Mouse (Mus musculus) megakaryocyte, embryonic 14.5 days (primary cell): ENCODE data around the gene Dnajb9. TPM values are rescaled to one million over a fixed set of nuclear protein-coding genes. Genes with fewer than 3 reads are reported as not detected.
"Not testable (repeated sequence)": the region's sequence is repeated elsewhere in the genome, so short reads cannot be mapped to it uniquely, and the experiment has no call there.

Source experiments
- H3K27me3 ChIP-seq: replicated peaks from 2 replicates; pipeline ENCODE3; 2012; ENCODE audit warnings: inconsistent platforms
- H3K36me3 ChIP-seq: replicated peaks from 2 replicates; pipeline ENCODE3; 2012; ENCODE audit warnings: low read length, inconsistent platforms, mixed read lengths
- H3K4me1 ChIP-seq: 2 replicates; pipeline ENCODE4 v1.6.1; 2012; ENCODE audit warnings: inconsistent platforms
- H3K4me3 ChIP-seq: replicated peaks from 2 replicates; pipeline ENCODE3; 2012; ENCODE audit warnings: moderate library complexity, mild to moderate bottlenecking, inconsistent platforms
- H3K9me3 ChIP-seq: 2 replicates; pipeline ENCODE4 v1.6.1; 2012; ENCODE audit warnings: inconsistent platforms
- FLI1 ChIP-seq: IDR thresholded peaks from 2 replicates; pipeline ENCODE4 v1.6.1; 2012; ENCODE audit warnings: low read length, inconsistent platforms, mixed read lengths
- GATA1 ChIP-seq: IDR thresholded peaks from 3 replicates; pipeline ENCODE4 v1.6.1; 2012; ENCODE audit warnings: mixed read lengths, low read length, inconsistent platforms, borderline replicate concordance
- polyA plus RNA-seq: library from polyadenylated mRNA; stranded (reverse); fragments of >175 nt; gene quantifications from 2 replicates; pipeline ENCODE4 v1.2.3, GENCODE M21; 2012; ENCODE audit warnings: low replicate concordance; ENCODE audit not compliant: insufficient read depth

Gene Dnajb9
- polyA plus RNA-seq = 1.6 and 14.4 TPM in 2 replicates

DNA sequence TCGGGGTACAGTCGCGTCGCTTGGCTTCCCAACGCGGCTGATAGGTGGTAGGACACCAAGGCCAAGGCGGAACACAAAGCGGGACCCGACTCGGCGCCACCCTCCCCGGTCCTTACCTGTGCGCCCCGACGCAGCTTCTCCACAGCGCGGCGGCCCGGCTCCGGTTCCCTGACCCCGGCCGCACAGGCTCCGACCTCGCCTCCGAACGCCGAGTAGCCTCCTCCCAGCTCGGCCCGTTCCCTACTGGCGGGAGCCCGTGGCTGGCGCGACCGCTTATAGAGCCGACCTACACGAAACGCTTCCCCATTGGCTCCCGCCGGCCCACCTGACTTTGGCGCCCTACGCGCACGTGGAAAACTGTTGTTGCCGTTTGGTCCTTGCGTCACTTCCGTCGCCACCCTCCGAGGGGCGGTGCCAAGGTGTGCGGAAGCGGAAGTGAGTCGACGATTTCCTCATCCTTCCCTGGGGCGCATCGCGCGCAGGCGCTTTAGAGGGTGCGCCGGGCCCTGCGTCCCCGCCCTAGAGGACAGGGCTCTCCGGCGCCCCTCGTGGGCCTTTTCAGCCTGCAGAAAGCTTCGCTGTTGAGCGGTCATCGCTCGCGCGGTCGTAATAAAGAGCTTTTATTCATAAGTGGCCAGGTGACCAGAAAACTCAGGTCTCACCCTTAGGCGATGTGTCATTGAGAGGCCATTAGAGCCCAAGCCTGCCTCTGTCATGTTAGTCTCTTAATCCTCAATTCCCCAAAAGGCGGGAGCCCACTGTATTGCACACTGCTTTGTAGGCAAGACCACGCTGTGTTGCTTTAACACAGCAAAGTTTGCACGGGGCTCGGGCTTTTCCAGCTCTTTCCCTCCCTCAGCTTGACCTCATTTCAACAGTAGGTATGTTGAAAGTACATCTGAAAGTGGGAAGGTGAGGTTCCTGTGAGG lies at the start of gene Dnajb9:
Gene Dnajb9 (minus strand): TSS at position 503 of the 929 bp plus-strand sequence.
- Histone ChIP-seq H3K4me3 (peak within 1 kb of the TSS; percentile 99), H3K27me3 (peaks cover 3% of the 10 kb centered on the region), H3K36me3 (peaks cover 18% of the 10 kb centered on the region), H3K9me3 (no peaks in the 10 kb centered on the region; the same call in 1 of the 2 replicates), H3K4me1 (peaks cover 13% of the 10 kb centered on the region; the same call in 1 of the 2 replicates)
- no peak for TF ChIP-seq GATA1
- peak; percentile 82 for TF ChIP-seq FLI1

DNA sequence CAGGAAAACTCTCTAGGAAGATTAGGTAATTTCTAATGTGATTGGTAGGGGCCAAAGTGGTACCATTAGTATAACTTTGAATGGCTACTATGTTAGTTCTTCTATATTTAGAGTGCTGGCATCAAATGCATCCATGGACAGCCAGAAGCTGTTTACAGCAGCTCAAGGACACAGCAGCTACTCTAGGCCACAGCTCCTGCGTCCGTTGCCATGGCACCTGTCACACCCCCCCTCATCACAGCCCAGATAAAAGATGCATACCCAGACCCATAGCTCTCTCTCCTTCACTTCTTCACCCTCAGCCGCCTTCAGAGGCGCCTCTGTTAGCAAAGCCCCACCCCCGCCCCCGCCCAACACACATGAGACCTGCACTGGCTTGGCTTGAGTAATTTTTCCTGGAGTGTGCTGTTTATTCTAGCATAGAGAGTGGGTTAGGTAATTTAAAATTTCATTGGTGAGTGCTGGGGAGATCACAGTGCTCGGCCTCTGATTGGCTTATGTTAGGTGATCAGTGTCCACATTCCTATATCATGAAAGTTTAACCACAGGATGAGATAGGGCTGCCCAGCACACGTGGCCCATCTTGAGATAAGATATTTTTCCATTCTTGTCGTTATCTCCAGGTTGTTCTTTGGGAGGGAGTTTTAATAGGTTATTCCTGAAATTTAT lies 38.3 kb upstream of the Dnajb9 start:
- Histone ChIP-seq H3K36me3 (no peaks in the 10 kb centered on the region), H3K4me3 (no peak overlapping the region), H3K4me1 (peaks cover 4% of the 10 kb centered on the region), H3K9me3 (no peaks in the 10 kb centered on the region), H3K27me3 (peaks cover under 1% of the 10 kb centered on the region)
- no peak for TF ChIP-seq FLI1
- TF ChIP-seq GATA1 = no peak

DNA sequence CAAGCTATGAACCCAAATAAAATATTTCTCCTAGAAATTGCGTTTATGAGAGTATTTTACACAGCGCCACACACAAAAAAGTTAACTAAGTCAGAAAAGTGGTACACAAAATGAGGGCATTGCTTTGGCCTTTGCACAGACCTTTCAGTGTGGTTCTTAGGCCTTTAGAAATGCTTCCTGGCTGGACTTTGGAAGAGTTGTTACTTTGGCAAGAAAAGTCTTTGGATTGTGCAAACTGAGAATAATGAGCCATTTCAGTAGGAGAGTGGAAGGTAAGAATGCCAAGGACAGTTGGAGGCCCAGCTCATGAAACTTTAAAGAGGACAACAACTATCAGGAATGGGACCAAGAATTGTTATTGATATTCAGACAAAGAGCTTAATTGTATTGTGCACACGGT lies 35.6 kb upstream of the Dnajb9 start:
- Histone ChIP-seq H3K27me3 (peaks cover 2% of the 10 kb centered on the region), H3K36me3 (no peaks in the 10 kb centered on the region), H3K4me3 (no peak overlapping the region), H3K4me1 (peaks cover 4% of the 10 kb centered on the region), H3K9me3 (no peaks in the 10 kb centered on the region)
- TF ChIP-seq FLI1 = no peak
- TF ChIP-seq GATA1 = no peak

DNA sequence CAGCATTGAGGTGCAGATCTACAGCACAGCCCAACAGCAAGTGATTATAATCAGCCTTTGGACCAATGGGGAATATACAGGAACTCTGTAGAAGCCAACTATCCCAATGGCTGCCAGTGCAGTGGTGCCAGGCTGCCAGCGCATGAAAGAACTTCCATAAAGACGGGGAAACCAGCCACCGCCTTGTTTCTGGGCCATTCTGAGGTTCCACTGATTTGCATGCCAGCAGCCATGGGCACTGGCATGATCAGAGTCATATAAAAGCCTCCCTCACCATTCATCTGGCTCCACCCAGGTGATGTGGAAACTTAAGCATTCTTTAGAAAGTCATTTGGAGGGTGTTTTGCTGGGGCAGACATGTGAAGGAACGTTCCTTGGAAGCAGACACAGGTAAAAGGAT lies 32.3 kb upstream of the Dnajb9 start:
- H3K4me3 ChIP-seq = no peak overlapping the region
- peaks cover 4% of the 10 kb centered on the region for H3K4me1 ChIP-seq
- no peaks in the 10 kb centered on the region for H3K36me3 ChIP-seq
- H3K27me3 ChIP-seq = peaks cover 2% of the 10 kb centered on the region
- H3K9me3 ChIP-seq = no peaks in the 10 kb centered on the region
- no peak for TF ChIP-seq GATA1
- no peak for TF ChIP-seq FLI1

DNA sequence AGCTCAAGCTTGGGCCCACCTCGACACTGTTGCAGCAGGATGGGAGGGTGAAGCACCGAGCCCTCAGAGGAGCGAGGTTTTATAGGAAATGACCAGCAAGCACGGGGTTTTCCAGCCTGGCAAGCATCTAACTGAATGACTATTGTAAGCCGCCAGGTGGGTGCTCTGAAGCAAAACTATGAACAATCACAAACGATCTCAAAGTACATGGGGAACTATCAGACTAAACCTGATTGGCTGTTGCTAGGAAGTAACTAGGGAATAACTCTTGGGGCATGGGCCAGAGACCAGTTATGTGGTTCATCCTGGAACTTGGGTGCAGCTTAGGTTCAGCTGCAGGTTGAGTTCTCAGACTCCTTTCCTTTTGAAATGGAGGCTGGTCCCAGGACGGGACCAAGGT lies 31.0 kb upstream of the Dnajb9 start:
- Histone ChIP-seq H3K4me3 (no peak overlapping the region), H3K9me3 (no peaks in the 10 kb centered on the region), H3K27me3 (peaks cover 2% of the 10 kb centered on the region), H3K4me1 (no peaks in the 10 kb centered on the region), H3K36me3 (no peaks in the 10 kb centered on the region)
- TF ChIP-seq FLI1 = no peak
- no peak for TF ChIP-seq GATA1

DNA sequence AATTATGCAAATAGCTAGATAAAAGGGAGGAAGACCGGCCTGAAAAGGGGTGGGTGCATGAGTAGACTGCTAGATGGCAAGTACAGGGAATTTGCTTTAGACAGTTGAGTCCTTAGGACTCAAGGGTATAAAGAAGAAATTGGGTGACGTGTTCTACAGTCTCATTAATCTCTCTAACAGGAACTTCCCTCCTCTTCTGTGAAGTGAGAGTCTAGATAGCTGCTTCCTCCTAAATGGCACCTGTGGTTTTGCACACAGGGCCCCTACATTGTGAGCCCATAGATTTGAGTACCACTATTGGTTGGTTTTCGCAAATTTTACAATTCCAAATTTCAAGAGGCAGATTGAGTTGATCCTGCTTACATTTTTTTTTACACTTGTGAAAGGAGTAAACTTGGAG lies 14.5 kb upstream of the Dnajb9 start:
- H3K4me3 ChIP-seq = no peak overlapping the region
- H3K4me1 ChIP-seq = peaks cover 8% of the 10 kb centered on the region
- H3K27me3 ChIP-seq = peaks cover 4% of the 10 kb centered on the region
- no peaks in the 10 kb centered on the region for H3K9me3 ChIP-seq
- H3K36me3 ChIP-seq = no peaks in the 10 kb centered on the region
- TF ChIP-seq FLI1 = no peak
- TF ChIP-seq GATA1 = no peak

DNA sequence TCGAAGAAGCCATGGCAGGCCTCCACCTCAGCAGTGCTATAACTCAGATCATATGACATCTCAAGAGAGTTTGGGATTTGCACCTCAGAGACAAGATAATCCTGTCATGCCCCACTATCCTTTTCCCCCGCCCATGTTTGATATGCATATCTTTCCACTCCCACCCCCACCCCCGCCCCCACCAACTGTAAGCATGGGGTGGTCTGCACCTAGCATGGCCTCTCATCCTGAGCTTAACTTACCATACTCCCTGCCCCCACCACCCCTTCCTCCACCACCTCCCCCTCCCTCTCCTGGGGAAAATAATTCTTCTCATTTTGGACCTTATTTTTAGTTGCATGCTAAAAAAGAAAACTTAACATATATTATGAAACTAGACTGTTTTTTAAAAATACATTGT lies 12.9 kb upstream of the Dnajb9 start:
- no peaks in the 10 kb centered on the region for H3K9me3 ChIP-seq
- TF ChIP-seq FLI1 = no peak
- no peak for TF ChIP-seq GATA1
- no peak overlapping the region for H3K4me3 ChIP-seq
- no peaks in the 10 kb centered on the region for H3K36me3 ChIP-seq
- H3K27me3 ChIP-seq = peaks cover 4% of the 10 kb centered on the region
- H3K4me1 ChIP-seq = peaks cover 8% of the 10 kb centered on the region

DNA sequence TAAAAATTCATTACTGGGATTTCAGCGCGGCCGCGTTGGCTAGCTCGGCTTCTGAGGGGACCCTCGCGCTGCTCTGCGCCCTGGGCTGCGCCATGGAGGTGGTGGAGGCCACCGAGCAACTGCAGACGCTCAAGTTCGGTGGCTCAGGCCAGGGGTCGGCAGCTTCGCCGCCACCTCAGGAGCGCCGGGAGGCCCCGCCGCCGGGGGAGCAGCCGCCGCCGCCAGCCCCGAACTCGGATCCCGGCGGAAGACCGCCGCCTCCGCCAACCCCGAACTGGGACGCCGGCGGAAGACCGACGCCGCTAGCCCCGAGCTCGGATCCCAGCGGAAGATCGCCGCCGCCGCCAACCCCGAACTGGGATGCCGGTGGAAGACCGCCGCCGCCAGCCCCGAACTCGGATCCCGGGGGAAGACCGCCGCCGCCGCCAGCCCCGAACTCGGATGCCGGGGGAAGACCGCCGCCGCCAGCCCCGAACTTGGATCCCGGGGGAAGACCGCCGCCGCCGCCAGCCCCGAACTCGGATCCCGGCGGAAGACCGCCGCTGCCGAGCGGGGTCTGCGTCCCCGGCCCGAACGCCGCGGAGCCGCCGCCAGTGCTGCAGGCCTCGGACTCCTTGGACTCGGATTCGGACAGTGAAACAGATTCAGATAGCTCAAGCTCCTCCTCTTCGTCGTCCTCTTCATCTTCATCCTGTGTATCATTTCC lies 11.7 kb upstream of the Dnajb9 start:
- no peak for TF ChIP-seq FLI1
- no peak for TF ChIP-seq GATA1
- peaks cover 8% of the 10 kb centered on the region for H3K4me1 ChIP-seq
- H3K4me3 ChIP-seq = peak overlapping the region; percentile 90

DNA sequence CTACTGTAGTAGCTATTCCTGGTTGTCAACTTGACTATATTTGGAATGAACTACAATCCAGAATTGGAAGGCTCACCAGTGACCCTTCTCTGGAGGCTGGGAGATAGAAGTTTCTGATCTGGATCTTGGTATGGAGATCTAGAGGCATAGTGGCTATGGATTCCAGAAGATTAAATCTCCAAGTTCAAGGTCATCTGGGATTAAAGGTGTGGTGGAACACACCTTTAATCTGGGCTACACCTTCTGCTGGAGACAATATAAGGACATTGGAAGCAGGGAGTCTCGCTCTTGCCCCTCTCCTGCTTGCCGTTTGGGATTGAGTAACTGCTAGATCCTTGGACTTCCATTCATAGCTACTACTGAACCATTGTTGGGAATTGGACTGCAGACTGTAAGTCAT lies 10.9 kb upstream of the Dnajb9 start, which contains the start of gene Pnpla8:
Gene Pnpla8 (plus strand): TSS at position 301 of the 400 bp plus-strand sequence.
- not testable (repeated sequence) for H3K4me1 ChIP-seq, H3K36me3 ChIP-seq, H3K9me3 ChIP-seq, H3K27me3 ChIP-seq
- H3K4me3 ChIP-seq = peak within 1 kb of the TSS; percentile 90

More for the DNA sequence above, 11.7 kb upstream of the Dnajb9 start:
- no peaks in the 10 kb centered on the region for H3K36me3 ChIP-seq
- H3K27me3 ChIP-seq = peaks cover 4% of the 10 kb centered on the region
- no peaks in the 10 kb centered on the region for H3K9me3 ChIP-seq

DNA sequence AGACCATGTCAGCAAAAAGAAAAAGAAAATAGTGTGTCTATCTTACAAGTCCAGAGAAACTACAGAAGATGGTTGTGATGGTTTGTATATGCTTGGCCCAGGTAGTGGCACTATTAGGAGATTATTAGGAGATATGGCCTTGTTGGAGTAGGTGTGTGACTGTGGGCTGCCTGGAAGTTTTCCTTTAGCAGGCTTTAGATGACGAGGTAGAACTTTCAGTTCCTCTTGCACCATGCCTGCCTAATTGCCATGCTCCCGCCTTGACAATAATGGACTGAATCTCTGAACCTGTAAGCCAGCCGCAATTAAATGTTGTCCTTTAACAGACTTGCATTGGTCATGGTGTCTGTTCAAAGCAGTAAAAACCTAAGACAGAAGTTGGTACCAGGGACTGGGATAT lies 1.4 kb upstream of the Dnajb9 start:
- Histone ChIP-seq H3K36me3 (peaks cover 4% of the 10 kb centered on the region), H3K4me1 (peaks cover 17% of the 10 kb centered on the region; the same call in 1 of the 2 replicates), H3K9me3 (no peaks in the 10 kb centered on the region; the same call in 1 of the 2 replicates), H3K27me3 (peaks cover 3% of the 10 kb centered on the region), H3K4me3 (no peak overlapping the region)
- TF ChIP-seq FLI1 = no peak
- no peak for TF ChIP-seq GATA1
